Mouse (Mus musculus): ENCODE data around the gene Arid3b.

Arid3b gene

GRCm38 (mm10) chr9:57775026-57775425 lies 61.6 kb downstream of the Arid3b start:
- no peak for DNase-seq

DNA sequence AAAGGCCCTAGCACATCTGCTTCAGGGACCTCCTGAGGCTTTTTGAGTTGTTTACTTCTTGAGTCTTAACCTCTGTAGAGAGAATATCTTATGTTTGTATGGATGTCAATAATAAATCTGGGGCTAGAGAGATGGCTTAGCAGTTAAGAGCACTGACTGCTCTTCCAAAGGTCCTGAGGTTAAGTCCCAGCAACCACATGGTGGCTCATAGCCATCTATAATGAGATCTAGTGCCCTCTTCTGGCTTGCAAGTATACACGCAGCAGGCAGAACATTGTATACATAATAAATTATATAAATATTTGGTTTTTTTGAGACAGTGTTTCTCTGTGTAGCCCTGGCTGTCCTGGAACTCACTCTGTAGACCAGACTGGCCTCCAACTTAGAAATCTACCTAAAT lies 62.4 kb downstream of the Arid3b start:
- no peak for DNase-seq

DNA sequence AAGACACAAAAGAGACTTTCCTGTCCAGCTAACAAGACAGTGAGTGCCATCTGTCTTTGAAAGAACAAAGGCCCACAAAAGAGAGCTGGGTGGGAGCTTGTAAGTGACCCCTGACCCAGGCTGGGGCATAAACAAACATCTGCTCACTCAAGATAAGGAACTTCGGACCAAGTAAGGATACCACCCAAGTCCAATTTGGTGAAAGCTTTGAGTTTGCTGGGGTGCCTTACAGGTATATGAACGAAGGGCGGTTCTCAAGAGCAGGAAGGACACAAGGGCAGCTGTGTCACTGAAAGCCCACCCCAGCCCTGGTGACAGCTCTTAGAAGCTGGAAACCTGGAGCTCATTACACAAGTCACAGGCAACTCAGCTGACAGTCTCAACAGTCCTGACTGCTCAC lies 62.8 kb downstream of the Arid3b start:
- no peak for DNase-seq

- no peak for DNase-seq
Observed at GRCm38 (mm10) chr9:57770836-57771235, 65.8 kb downstream of the Arid3b start.

GRCm38 (mm10) chr9:57770214-57770613 lies 66.4 kb downstream of the Arid3b start:
- no peak for DNase-seq

DNA sequence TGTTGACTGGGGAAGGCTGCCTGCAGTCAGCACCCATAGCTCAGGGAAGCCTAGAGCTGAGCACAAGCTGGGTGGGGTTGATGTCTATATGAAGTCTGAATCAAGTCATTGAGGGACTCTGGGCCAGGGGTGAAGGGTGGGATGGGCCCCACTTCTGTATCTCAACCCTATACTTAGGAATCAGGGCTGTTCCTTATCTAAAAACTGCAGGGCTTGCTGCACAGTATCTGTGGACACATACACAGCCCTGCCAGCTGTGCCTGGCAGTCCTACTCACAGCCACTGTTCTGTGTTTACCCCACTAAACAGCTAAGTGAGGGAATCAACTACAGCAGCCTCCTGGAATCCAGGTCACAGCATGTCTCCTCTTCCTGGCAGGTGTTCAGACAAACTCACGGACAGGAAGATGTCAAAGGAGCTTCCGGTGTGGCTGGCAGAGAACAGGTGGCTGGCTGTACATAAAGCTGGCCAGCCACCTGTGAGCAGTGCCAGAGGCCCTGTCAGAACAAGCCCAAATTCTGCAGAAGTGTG lies 67.0 kb downstream of the Arid3b start:
- no peak for DNase-seq

DNA sequence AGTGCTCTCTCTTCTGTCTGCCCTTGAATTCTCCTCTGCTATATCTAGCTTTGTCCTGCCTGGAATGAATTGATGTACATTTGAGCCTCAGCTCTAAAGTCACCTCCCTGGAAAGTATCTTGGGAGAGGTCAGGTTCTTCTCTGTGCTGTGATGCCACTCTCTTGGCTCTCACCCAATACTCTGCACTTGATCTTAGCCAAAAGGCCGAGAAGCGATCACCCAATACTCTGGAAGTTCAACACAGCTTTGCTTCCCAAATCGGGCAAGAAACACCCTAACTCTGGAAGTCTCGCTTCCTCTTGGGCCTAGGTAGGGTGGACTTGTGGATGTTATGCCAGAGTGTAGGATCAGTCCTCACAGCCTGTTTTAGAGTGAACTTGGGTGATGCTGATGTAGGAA lies 69.4 kb downstream of the Arid3b start:
- no peak for DNase-seq

GRCm38 (mm10) chr9:57766431-57766830 lies 70.2 kb downstream of the Arid3b start:
- DNase-seq = no peak

DNA sequence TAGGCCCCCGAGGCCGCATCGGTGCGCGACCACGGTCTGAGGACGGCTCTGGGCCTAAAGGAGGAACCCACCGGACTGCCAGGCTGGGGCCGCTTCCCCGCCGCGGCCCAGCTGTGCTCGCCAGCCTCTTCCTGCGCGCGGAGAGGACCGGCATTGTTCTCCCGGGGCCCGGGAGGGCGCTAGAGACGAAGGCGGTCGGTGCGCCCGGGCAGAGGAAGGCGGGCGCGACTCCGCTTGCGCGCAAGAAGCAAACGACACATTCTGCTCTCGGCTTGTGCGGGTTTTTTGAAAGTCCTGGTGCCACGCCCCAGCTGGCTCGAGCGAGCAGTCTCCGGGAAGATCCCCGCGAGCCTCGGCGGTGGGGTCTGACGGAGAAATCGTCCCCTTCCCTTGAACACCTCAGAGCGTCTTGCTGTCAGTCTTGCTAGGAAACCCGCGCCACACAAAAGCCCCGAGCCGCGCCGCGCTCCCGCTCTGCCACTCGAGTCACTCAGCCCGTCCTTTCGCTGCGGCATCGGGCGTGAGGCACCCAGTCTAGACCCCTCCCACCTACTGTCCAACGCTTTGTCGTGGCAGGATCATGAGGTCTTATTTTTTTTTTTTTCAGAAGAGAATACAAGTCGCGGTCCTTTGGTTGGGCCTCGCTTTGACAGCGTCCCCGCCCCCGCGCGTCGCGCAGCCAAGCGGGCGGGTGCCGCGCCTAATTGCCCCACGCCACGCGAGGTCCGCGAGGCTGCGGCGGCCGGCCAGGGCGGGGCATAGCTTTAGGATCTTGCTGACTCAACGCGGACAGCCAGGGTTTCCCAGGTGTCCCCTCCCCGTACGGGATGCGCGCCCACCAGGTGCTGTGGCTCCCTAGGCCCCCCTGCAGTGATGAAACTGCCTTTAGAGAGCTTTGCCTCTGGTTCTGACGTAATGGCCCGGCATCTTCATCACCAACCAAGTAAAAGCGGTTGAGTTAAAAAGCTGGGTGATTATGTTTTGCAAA lies 70.9 kb downstream of the Arid3b start, which contains the start of gene Clk3:
Gene Clk3 (minus strand): TSS at position 497 of the 988 bp plus-strand sequence.
- DNase-seq = peak; percentile 76 to 85

DNA sequence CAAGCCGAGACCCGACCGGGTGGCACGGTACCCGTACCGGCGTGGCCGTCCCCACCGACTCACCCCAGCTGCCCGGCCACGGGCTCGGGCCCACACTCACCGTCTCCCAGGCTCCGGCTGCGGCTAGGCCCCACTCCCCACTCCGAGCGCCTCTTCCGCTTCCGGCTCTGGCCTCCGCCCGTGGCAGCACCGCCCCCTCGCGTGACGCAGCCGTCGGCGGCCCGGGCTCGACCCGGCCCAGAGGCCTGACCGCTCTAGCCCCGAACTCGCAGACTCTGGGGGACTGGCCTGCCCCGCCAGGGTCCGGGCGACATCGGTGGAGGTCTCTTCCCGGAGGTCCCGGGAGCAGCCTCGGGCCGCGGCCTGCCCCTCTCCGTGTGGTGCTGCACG lies 71.6 kb downstream of the Arid3b start:
- DNase-seq = peak; percentile 95 to 98

GRCm38 (mm10) chr9:57764147-57764973 lies 72.2 kb downstream of the Arid3b start:
- peak; percentile 87 to 89 for DNase-seq

- DNase-seq = peak; percentile 56 to 68
Observed at GRCm38 (mm10) chr9:57762563-57762991, 74.0 kb downstream of the Arid3b start.

DNA sequence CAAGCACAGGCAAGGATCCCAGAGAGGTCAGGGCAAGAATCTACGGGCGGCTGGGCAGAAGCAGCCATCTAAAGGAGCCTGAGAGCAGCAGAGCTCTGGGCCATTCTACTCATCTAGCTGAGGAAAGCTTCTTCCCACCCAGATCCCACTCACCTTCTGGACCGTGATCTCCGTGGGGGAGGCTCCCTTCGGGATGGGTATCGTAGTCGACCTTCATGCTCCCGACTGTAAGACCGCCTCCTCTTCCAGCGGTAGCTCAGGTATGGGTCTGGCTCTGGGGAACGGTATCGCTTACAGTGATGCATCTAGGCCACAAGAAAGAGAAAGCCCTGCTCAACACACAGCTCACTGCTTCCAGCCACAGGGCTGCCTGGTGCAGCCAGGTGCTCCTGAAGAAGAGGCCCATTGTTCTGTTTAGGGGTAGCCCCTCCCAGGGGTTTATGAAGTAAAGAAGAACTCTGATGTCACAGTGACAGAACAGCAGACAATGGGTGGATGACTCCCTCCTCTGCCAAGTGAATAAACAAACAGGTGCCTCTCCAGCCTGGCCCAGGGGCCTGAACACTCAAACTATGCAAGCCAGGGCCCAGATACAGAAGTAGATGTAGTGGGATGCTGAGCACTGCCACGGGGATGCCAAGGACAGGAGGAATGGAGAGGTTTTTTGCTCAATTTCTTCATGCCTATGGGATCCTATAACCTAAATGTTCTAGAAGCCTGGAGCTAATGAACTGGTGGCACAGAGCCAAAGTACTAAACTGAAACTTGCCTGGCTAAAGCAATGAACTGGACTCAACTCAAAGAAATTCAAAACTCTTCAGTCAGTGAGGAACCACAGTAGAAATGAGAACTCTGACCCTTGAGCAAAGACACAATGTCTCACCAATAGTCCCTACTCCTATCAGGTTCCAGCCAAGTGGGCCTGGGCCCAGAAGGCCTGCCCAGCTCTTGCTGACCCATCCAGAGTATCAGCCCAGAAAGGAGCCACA lies 74.7 kb downstream of the Arid3b start:
- peak; percentile 58 to 78 for DNase-seq

DNA sequence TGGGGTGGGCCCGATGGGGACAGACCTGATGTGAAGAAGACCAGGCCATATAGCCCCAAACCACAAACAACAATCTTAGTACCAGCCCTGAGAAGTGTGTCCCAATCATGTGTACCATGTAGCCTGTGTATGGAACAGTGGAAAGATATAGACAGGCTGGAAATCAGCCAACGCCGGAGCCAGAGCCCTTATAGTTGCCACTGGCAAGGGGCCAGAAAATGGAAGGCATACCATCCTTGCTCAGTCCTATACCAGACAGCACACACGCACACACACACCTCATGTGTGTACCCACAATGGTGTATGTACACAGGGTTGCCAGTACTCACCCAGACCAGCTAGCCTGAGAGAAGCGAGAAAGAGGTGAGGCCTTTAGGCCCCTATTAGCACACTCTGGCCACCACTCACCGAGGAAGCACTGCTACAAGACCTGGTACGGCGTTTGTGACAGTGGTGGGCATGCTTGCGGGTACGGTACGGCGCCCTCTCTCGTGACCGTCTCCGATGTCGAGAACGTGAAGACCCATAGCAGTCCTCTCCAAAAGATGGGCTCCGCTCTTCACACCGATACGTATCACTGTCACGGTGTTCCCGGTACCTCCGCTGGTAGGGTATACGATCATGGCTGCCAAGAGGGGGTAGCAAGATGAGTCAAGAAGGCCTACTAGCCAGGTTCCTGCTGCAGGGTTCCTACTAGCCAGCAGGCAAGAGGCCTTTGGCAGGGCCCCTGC lies 76.0 kb downstream of the Arid3b start:
- no peak for DNase-seq

DNA sequence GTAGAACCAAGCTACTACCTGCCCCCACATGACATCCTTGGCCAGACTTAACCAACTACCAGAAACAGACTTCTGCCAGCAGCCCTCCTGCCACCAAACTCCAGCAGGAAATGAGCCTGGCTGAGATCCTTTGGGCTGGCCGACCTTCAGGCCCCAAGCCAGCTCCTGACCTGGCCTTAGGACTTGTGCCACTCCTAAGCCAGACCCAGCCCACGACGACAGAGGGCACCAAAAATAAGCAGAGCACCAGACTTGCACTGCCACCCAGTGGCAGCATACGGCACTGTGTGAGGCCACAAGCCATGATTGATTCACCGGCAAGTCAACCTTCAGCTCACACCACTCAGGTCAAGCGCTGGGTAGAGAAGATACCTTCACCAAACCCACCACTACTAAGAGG lies 77.3 kb downstream of the Arid3b start:
- peak; percentile 90 to 93 for DNase-seq

DNA sequence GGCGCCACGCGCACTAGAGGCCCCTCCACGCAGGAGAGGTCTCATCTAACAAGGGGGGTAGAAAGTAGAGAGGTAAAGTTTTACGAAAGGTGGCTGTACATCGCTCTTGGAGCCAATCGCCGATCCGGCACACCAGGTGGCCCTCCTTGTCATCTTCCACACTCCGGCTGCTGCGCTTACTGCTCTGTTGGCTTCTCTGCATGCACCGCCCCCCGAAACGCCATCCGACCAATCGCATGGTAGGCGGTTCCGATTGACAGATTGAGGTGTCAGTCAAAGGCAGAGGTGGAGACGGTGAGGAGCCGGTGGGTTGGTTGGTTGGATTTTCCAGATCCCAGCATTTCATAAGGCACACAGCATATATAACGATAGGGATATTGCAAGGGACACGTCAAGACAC lies 78.1 kb downstream of the Arid3b start:
- no peak for DNase-seq

- peak; percentile 31 to 35 for DNase-seq
Observed at GRCm38 (mm10) chr9:57757578-57757977, 79.0 kb downstream of the Arid3b start.

DNA sequence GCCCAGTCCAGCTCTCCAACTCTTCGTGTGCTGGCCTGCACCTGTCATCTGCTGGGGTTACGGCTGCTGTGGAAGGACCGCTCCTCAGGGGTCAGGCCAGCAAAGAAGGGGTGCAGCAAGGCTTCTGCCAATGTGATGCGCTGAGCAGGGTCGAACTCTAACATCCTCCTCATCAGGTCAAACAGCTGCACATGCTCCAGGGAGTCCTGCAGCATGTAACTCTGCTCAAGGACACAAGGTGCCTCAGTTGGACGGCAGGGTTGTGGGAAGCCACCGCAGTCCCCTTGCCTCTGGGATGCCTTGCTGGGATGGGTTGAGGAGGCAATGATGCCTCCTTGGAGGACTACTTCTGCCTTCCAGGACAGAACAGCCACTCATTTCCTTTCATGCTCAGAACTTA lies 85.7 kb downstream of the Arid3b start:
- DNase-seq = no peak

- peak; percentile 75 to 85 for DNase-seq
Observed at GRCm38 (mm10) chr9:57748831-57749230, 87.8 kb downstream of the Arid3b start.

DNA sequence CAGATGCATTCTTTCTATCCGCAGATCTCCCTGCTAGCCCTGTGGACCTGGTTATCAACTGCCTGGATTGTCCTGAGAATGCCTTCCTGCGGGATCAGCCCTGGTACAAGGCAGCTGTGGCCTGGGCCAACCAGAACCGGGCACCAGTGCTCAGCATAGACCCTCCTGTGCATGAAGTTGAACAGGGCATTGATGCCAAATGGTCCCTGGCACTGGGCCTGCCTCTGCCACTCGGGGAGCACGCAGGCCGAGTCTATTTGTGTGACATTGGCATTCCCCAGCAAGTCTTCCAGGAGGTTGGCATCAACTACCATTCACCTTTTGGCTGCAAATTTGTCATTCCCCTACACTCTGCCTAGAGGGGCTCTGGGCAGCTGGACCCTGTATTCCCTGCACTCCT lies 88.5 kb downstream of the Arid3b start:
- peak; percentile 49 to 71 for DNase-seq

GRCm38 (mm10) chr9:57747067-57747466 lies 89.5 kb downstream of the Arid3b start:
- DNase-seq = no peak
